Mouse (Mus musculus): ENCODE results near the gene Eef1akmt1.

The Eef1akmt1 gene

GRCm38 (mm10) chr14:57547062-57547461 is 24.4 kb downstream of the Eef1akmt1 start:
- DNase-seq (ENCODE audit: extremely low read depth, low read depth, low spot score), result no peak

GRCm38 (mm10) chr14:57546557-57547021 is 24.8 kb downstream of the Eef1akmt1 start:
- DNase-seq (ENCODE audit: extremely low read depth, low read depth, low spot score), result no peak

- no peak for DNase-seq (ENCODE audit: extremely low read depth, low read depth, low spot score)
Measured at GRCm38 (mm10) chr14:57546131-57546530, 25.3 kb downstream of the Eef1akmt1 start.

GRCm38 (mm10) chr14:57545526-57545925 is 25.9 kb downstream of the Eef1akmt1 start:
- DNase-seq (ENCODE audit: extremely low read depth, low read depth, low spot score), result no peak

- no peak for DNase-seq (ENCODE audit: extremely low read depth, low read depth, low spot score)
Measured at GRCm38 (mm10) chr14:57543420-57544039, 27.9 kb downstream of the Eef1akmt1 start.

- no peak for DNase-seq (ENCODE audit: extremely low read depth, low read depth, low spot score)
Measured at GRCm38 (mm10) chr14:57542231-57542630, 29.2 kb downstream of the Eef1akmt1 start.

- no peak for DNase-seq (ENCODE audit: extremely low read depth, low read depth, low spot score)
Measured at GRCm38 (mm10) chr14:57540683-57541082, 30.7 kb downstream of the Eef1akmt1 start.

- DNase-seq (ENCODE audit: extremely low read depth, low read depth, low spot score), result no peak
Measured at GRCm38 (mm10) chr14:57537261-57538015, 34.0 kb downstream of the Eef1akmt1 start.

GRCm38 (mm10) chr14:57536820-57537219 is 34.6 kb downstream of the Eef1akmt1 start:
- DNase-seq (ENCODE audit: extremely low read depth, low read depth, low spot score), result no peak

- no peak for DNase-seq (ENCODE audit: extremely low read depth, low read depth, low spot score)
Measured at GRCm38 (mm10) chr14:57535646-57536045, 35.8 kb downstream of the Eef1akmt1 start.

- DNase-seq (ENCODE audit: extremely low read depth, low read depth, low spot score), result no peak
Measured at GRCm38 (mm10) chr14:57534961-57535360, 36.5 kb downstream of the Eef1akmt1 start.

GRCm38 (mm10) chr14:57534346-57534745 is 37.1 kb downstream of the Eef1akmt1 start:
- DNase-seq (ENCODE audit: extremely low read depth, low read depth, low spot score), result no peak

- no peak for DNase-seq (ENCODE audit: extremely low read depth, low read depth, low spot score)
Measured at GRCm38 (mm10) chr14:57533841-57534240, 37.6 kb downstream of the Eef1akmt1 start.

GRCm38 (mm10) chr14:57533214-57533613 is 38.2 kb downstream of the Eef1akmt1 start:
- no peak for DNase-seq (ENCODE audit: extremely low read depth, low read depth, low spot score)

- DNase-seq (ENCODE audit: extremely low read depth, low read depth, low spot score), result no peak
Measured at GRCm38 (mm10) chr14:57532577-57532976, 38.8 kb downstream of the Eef1akmt1 start.

- DNase-seq (ENCODE audit: extremely low read depth, low read depth, low spot score), result no peak
Measured at GRCm38 (mm10) chr14:57529786-57530515, 41.5 kb downstream of the Eef1akmt1 start.

GRCm38 (mm10) chr14:57529086-57529785 is 42.2 kb downstream of the Eef1akmt1 start:
- no peak for DNase-seq (ENCODE audit: extremely low read depth, low read depth, low spot score)

- no peak for DNase-seq (ENCODE audit: extremely low read depth, low read depth, low spot score)
Measured at GRCm38 (mm10) chr14:57527598-57527997, 43.8 kb downstream of the Eef1akmt1 start.

- no peak for DNase-seq (ENCODE audit: extremely low read depth, low read depth, low spot score)
Measured at GRCm38 (mm10) chr14:57527122-57527521, 44.3 kb downstream of the Eef1akmt1 start.

- no peak for DNase-seq (ENCODE audit: extremely low read depth, low read depth, low spot score)
Measured at GRCm38 (mm10) chr14:57526050-57526623, 45.3 kb downstream of the Eef1akmt1 start.
